Mouse (Mus musculus) testis, adult 2 months (tissue): ENCODE data around the gene Slc39a11.

Source experiments
- CTCF ChIP-seq: fragments of 200-500 bp; IDR thresholded peaks from 2 replicates; pipeline ENCODE4 v1.5.1; 2012; ENCODE audit warnings: low read depth, mild to moderate bottlenecking, inconsistent platforms, low read length, moderate library complexity; ENCODE audit not compliant: control insufficient read depth, insufficient read depth, insufficient replicate concordance
- POLR2A ChIP-seq: fragments of 200-500 bp; IDR thresholded peaks from 2 replicates; pipeline ENCODE4 v1.6.1; 2012; ENCODE audit warnings: low read depth, mild to moderate bottlenecking, inconsistent platforms, low read length, moderate library complexity; ENCODE audit not compliant: control insufficient read depth

DNA sequence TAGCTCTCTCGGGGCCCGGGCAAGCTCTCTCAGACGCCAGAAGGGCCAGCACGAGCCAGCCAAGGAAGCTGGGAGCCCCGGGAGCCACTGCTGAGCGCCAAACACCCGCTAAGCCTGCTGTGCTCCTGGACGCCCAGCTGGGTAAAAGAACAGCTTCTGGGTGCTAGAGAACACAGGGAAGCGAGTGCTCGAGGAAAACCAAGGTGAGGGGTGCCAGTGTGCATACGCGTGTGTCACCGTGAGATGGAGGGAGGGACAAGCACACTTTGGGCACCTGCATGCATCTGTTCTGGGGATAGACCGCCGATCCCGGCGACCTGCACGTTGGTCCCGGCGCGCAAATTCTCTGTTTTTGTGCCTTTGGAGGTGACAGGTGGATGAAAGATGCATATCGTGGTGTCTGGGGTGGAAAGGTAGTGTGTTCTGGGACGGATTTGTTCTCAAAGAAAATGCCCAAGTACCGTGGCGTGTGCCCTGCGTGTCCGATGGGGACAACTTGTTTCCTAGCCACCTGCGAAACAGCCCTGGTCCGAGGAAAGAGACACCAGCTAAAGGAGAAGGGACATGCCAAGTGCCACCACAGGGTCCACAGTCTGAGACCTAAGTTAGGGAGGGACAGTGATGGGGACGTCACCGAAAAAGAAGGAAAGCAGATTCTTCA is 30.3 kb downstream of the Slc39a11 start:
- TF ChIP-seq CTCF (no peak), POLR2A (no peak)
